Mouse (Mus musculus) hindbrain, postnatal 0 days (tissue): Measurements from ENCODE around the gene Gja5. TPM values are rescaled to one million over a fixed set of nuclear protein-coding genes. Genes with fewer than 3 reads are reported as not detected.
"Not testable (repeated sequence)": the region's sequence is repeated elsewhere in the genome, so short reads cannot be mapped to it uniquely, and the experiment has no call there.

ENCODE experiments used
- ATAC-seq: fragments of 200-750 bp; cut with Nextera tagmentation; 2 replicates; pipeline ENCODE4 v1.8.0; 2017; ENCODE audit warnings: mild to moderate bottlenecking, moderate TSS enrichment, moderate library complexity
- DNase-seq: peaks from one replicate; pipeline ENCODE4 v3.0.0-alpha.2; 2015; ENCODE audit warnings: low spot score
- H3K27ac ChIP-seq: fragments of 300-500 bp; sonication (generic); 2 replicates; pipeline ENCODE4 v1.5.1; 2014; ENCODE audit warnings: mild to moderate bottlenecking
- H3K27me3 ChIP-seq: fragments of 300-500 bp; sonication (generic); 2 replicates; pipeline ENCODE4 v1.6.1; 2014; ENCODE audit warnings: low read length, mixed read lengths; ENCODE audit not compliant: insufficient read depth
- H3K36me3 ChIP-seq: fragments of 300-500 bp; sonication (generic); 2 replicates; pipeline ENCODE4 v1.6.1; 2014; ENCODE audit warnings: low read length, mixed read lengths; ENCODE audit not compliant: insufficient read depth
- H3K4me1 ChIP-seq: fragments of 300-500 bp; sonication (generic); 2 replicates; pipeline ENCODE4 v1.6.1; 2014; ENCODE audit warnings: antibody characterized with exemption, low read length, mixed read lengths; ENCODE audit not compliant: insufficient read depth
- H3K4me2 ChIP-seq: fragments of 300-500 bp; sonication (generic); 2 replicates; pipeline ENCODE4 v1.6.1; 2014; ENCODE audit warnings: low read depth, mild to moderate bottlenecking, low read length, moderate library complexity, mixed read lengths
- H3K4me3 ChIP-seq: fragments of 300-500 bp; sonication (generic); 2 replicates; pipeline ENCODE4 v1.5.1; 2014; ENCODE audit warnings: low read length
- H3K9ac ChIP-seq: fragments of 300-500 bp; sonication (generic); replicated peaks from 2 replicates; pipeline ENCODE4 v1.6.1; 2014; ENCODE audit warnings: mild to moderate bottlenecking, low read length, moderate library complexity, mixed read lengths
- H3K9me3 ChIP-seq: fragments of 300-500 bp; sonication (generic); 2 replicates; pipeline ENCODE4 v1.6.1; 2016; ENCODE audit warnings: low read length, mixed read lengths
- CTCF ChIP-seq: IDR thresholded peaks from 2 replicates; pipeline ENCODE4 v1.5.1; 2016; ENCODE audit warnings: antibody characterized with exemption, control low read depth, low read depth
- WGBS: fragments of 180-500 bp; shearing (Covaris S2); extraction: QIAGEN DNeasy Blood & Tissue Kit; methylation state at CpG from one replicate; pipeline ENCODE4 v1.1.7; 2014; 5-methylcytosine and 5-hydroxymethylcytosine counted together
- polyA plus RNA-seq: library from polyadenylated mRNA; unstranded; fragments of >200 nt; fragmentation: Nextera tagmentation; extraction: Ambion mirVana; gene quantifications from 2 replicates; pipeline ENCODE4 v1.2.1, GENCODE M21; 2015
- total RNA-seq: library from RNA; depleted of rRNA; stranded (reverse); fragments of >200 nt; gene quantifications from 2 replicates; pipeline ENCODE4 v1.2.3, GENCODE M21; 2014

The Gja5 gene
- total and polyA plus RNA-seq, 2 experiments from 2014 or later = 1.2 to 2.6 TPM

GRCm38 (mm10) chr3:97078436-97078835, 173.9 kb downstream of the Gja5 start:
- H3K4me3 ChIP-seq = no peak overlapping the region
- no peak for ATAC-seq
- H3K4me2 ChIP-seq = no peak overlapping the region
- H3K9me3 ChIP-seq = no peaks in the 10 kb centered on the region
- no peak overlapping the region for H3K27ac ChIP-seq
- no peak for DNase-seq
- no peaks in the 10 kb centered on the region for H3K36me3 ChIP-seq
- no peak overlapping the region for H3K9ac ChIP-seq
- peak; percentile 46 for TF ChIP-seq CTCF
- 59% methylated on average over 4 of the region's 4 CpGs for WGBS
- no peaks in the 10 kb centered on the region for H3K27me3 ChIP-seq
- no peaks in the 10 kb centered on the region for H3K4me1 ChIP-seq

- Histone ChIP-seq H3K4me3 (no peak overlapping the region), H3K27ac (no peak overlapping the region), H3K9ac (no peak overlapping the region), H3K27me3 (no peaks in the 10 kb centered on the region), H3K4me1 (no peaks in the 10 kb centered on the region), H3K4me2 (no peak overlapping the region), H3K9me3 (no peaks in the 10 kb centered on the region), H3K36me3 (no peaks in the 10 kb centered on the region)
- ATAC-seq = no peak
- DNase-seq = no peak
- TF ChIP-seq CTCF = no peak
- WGBS = 86% methylated on average over 5 of the region's 5 CpGs
Observed at GRCm38 (mm10) chr3:97082156-97082555, 177.7 kb downstream of the Gja5 start.

- no peak overlapping the region for H3K9ac ChIP-seq
Observed at GRCm38 (mm10) chr3:97087326-97087725, 182.8 kb downstream of the Gja5 start.

GRCm38 (mm10) chr3:97088291-97088690, 183.8 kb downstream of the Gja5 start:
- H3K4me3 ChIP-seq, H3K4me2 ChIP-seq, H3K36me3 ChIP-seq, H3K27me3 ChIP-seq, H3K4me1 ChIP-seq, DNase-seq, H3K9me3 ChIP-seq, H3K27ac ChIP-seq, H3K9ac ChIP-seq, ATAC-seq: not testable (repeated sequence)
- 86% methylated on average over 4 of the region's 4 CpGs for WGBS

More at GRCm38 (mm10) chr3:97087326-97087725, 182.8 kb downstream of the Gja5 start:
- Histone ChIP-seq H3K4me1 (no peaks in the 10 kb centered on the region), H3K27me3 (no peaks in the 10 kb centered on the region), H3K36me3 (no peaks in the 10 kb centered on the region), H3K27ac (no peak overlapping the region), H3K4me3 (no peak overlapping the region), H3K4me2 (no peak overlapping the region), H3K9me3 (no peaks in the 10 kb centered on the region)
- TF ChIP-seq CTCF = peak; percentile 44
- peak; percentile 35 for DNase-seq
- ATAC-seq = no peak
- WGBS = 80% methylated on average over 4 of the region's 4 CpGs

- not testable (repeated sequence) for H3K27ac ChIP-seq, H3K4me2 ChIP-seq
Observed at GRCm38 (mm10) chr3:97091971-97092370, 187.5 kb downstream of the Gja5 start.

GRCm38 (mm10) chr3:97096664-97097063, 192.2 kb downstream of the Gja5 start:
- not testable (repeated sequence) for DNase-seq, H3K4me3 ChIP-seq, H3K27me3 ChIP-seq, H3K27ac ChIP-seq, H3K9ac ChIP-seq, H3K4me2 ChIP-seq, H3K4me1 ChIP-seq, H3K36me3 ChIP-seq, ATAC-seq, H3K9me3 ChIP-seq
- WGBS = 85% methylated on average over 4 of the region's 4 CpGs

More at GRCm38 (mm10) chr3:97091971-97092370, 187.5 kb downstream of the Gja5 start:
- ATAC-seq, H3K4me3 ChIP-seq, DNase-seq, H3K9me3 ChIP-seq, H3K9ac ChIP-seq, H3K4me1 ChIP-seq, H3K36me3 ChIP-seq, H3K27me3 ChIP-seq: not testable (repeated sequence)
- WGBS = 90% methylated on average over 7 of the region's 7 CpGs

- Histone ChIP-seq H3K27me3 (no peaks in the 10 kb centered on the region), H3K4me1 (peaks cover 4% of the 10 kb centered on the region; the same call in 1 of the 2 replicates), H3K36me3 (no peaks in the 10 kb centered on the region), H3K4me2 (no peak overlapping the region), H3K9ac (no peak overlapping the region), H3K27ac (peak overlapping the region; percentile 5; the same call in 1 of the 2 replicates), H3K4me3 (no peak overlapping the region), H3K9me3 (no peaks in the 10 kb centered on the region)
- peak; percentile 63 for DNase-seq
- 32% methylated on average over 10 of the region's 10 CpGs for WGBS
- TF ChIP-seq CTCF = no peak
- peak; percentile 89 for ATAC-seq
Observed at GRCm38 (mm10) chr3:97100784-97101641, 196.5 kb downstream of the Gja5 start.

- 93% methylated on average over 3 of the region's 5 CpGs for WGBS
- H3K4me1 ChIP-seq, H3K9me3 ChIP-seq, DNase-seq, H3K9ac ChIP-seq, H3K4me3 ChIP-seq, H3K27ac ChIP-seq, H3K36me3 ChIP-seq, H3K4me2 ChIP-seq, H3K27me3 ChIP-seq, ATAC-seq: not testable (repeated sequence)
Observed at GRCm38 (mm10) chr3:97103946-97104345, 199.5 kb downstream of the Gja5 start.
